Mouse (Mus musculus): ENCODE measurements around the gene Ulk4.
A peak's percentile ranks its signal among the peaks of the same experiment; 100 is the strongest.
"Not testable (repeated sequence)": the region's sequence is repeated elsewhere in the genome, so short reads cannot be mapped to it uniquely, and the experiment has no call there.

The Ulk4 gene

GRCm38 (mm10) chr9:121247956-121248775 is 28.8 kb downstream of the Ulk4 start:
- peak; percentile 81 for DNase-seq

GRCm38 (mm10) chr9:121247047-121247446 is 29.9 kb downstream of the Ulk4 start:
- DNase-seq = no peak

GRCm38 (mm10) chr9:121242331-121242730 is 34.7 kb downstream of the Ulk4 start:
- DNase-seq = no peak

- DNase-seq = no peak
These were observed 35.2 kb downstream of the Ulk4 start for GRCm38 (mm10) chr9:121241806-121242205.

DNA sequence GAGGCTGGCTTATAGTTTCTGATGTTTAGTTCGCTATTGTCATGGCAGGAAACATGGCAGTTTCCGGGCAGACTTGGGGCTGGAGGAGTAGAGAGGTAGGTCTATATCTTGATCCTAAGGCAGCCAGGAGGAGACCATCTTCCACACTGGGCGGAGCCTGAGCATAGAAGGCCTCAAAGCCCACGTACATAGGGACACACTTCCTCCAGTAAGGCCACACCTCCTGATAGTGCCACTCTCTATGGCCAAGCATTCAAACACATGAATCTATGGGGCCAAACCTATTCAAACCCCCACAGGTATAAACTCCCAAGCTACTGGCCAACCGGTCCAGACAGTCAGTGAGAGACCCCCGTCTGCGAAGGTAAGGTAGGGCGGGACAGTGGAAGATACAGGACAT is 35.6 kb downstream of the Ulk4 start:
- no peak for DNase-seq

- peak; percentile 77 for DNase-seq
These were observed 36.8 kb downstream of the Ulk4 start for GRCm38 (mm10) chr9:121240242-121240641.

DNA sequence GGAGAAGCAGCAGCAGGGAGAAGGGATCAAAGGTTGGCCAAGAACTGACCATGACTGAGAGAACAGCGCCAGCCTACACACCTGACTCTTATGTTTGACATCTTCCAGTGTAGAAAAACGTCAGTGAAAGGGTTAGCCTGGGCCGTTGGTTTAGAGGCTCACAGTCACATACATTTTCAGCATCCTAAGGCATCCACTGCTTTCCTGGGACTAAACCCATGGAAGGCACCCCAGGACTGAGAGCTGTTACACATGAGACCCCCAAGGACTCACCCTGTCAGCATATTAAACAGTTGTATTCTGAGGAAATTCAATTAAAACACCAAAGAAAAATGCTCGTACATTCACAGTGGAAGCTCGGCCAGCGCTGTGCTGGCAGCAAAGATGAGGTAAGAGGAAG is 37.4 kb downstream of the Ulk4 start:
- DNase-seq = no peak

DNA sequence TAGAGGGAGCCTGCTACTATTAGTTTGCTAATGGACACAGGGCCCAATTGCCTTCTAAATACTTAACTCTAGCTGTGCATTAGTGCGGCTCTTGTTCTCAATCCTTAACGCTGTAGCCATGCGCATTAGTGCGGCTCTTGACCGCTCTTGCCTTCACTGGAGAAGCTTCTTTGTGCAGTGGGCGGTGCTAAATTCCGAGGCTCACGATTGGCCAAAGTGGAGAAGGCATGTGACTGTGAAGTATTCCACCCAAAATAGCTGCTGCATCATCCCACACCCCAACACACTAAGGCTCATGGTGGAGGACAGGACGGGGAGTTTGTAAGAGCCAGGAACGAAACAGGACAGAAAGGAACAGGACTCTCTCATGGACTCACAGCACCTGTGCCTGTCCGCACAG is 58.4 kb downstream of the Ulk4 start:
- no peak for DNase-seq

- no peak for DNase-seq
These were observed 58.8 kb downstream of the Ulk4 start for GRCm38 (mm10) chr9:121218230-121218629.

GRCm38 (mm10) chr9:121217742-121218141 is 59.3 kb downstream of the Ulk4 start:
- no peak for DNase-seq

DNA sequence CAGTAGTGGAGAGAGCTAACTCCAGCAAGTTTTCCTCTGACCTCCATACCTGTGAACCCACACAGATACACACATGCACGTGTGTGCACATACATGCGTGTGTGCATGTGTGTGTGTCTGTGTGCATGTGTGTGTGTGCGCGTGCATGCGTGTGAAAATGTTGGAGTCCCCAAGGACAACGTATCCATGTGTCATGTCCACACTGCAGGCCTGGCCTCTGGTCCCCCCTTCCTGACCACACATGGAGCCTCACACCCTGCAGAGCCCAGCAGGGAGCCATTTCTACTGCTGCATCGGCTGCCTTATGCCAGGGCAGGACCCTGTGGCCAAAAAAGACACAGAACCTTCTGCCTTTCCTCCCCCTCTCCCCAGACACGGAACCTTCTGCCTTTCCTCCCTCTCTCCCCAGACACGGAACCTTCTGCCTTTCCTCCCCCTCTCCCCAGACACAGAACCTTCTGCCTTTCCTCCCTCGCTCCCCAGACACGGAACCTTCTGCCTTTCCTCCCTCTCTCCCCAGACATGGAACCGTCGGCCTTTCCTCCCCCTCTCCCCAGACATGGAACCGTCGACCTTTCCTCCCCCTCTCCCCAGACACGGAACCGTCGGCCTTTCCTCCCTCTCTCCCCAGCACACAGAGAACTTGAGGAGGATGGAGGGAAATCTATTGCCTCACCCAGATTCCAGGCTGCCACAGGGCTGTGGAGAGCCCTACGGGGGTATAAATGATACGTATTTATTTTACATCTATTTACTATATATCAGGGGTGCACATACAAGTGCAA is 60.3 kb downstream of the Ulk4 start:
- DNase-seq = no peak

DNA sequence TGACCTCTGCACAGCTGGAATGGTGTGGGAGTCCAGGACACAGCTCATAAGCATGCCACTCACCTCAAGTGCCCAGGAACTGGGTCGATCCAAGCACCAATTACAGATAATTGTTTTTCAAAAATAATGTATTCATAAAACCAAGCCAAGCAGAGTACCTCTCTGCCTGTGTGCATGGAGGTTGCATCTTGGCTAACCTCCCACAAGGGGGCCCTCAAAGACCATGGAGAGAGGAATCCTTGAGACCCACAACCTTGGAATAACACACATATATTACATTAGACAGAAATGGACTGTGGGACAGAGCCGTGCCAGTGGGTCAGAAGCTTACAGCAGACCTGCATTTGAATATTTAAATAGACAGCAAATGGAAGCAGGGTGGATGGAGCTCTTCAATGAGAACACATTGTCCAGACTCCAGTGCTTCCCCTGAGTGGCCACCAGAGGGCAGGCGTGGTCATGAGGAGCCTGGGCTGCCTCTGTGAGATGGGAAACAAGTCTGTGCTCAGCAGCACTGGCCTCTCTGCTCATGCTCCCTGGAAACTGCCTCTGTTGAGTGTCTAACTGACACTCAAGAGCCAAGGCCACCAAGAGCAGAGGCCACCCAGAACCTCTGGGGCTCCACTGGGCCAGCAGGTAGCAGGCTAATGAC is 61.5 kb downstream of the Ulk4 start:
- DNase-seq = peak; percentile 63

DNA sequence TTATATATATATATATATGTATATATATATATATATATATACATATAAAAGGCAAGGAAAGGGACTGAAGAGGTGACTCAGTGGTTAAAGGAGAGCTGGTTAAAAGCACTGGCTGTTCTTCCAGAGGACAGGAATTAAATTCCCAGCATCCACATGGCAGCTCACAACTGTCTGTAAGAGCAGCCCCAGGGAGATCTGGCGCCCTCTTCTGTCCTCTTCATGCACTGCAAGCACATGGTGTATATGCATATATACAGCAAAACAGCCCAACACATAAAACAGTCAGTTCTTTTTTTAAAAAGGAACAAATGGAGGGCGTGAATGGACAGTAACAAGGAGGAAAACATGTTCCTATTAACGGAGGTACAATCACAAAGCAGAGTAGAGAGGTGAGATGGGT is 64.7 kb downstream of the Ulk4 start:
- no peak for DNase-seq

GRCm38 (mm10) chr9:121205046-121205445 is 72.0 kb downstream of the Ulk4 start:
- no peak for DNase-seq

DNA sequence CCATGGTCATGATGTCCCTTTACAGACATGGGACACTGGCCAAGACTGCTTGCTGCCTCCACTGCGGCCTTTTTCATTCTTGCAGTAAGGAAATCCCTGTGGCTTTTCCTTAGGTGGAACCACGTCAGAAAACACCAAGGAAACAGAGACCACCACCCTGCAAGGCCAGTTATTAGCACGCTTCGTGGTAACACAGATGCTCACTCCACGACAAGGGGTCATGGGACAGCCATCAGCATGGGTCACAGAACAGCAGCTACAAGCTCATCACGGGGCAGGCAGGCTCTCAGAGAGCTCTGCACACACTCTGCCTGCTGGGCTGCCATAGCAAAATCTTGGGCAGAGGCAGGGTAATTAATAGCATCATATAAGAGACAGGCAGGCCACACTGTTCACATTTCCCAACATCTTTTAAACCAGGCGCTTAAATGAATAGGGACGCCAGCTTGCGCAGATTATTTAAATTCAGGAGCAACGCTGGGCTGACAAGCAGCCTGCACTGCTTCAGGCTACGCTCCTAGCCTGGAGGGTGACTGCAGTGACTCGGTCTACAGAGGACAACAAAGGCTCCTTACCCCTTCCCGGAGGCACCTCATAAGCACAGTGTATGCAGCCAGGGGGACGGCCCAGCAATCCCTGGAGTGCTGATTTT is 72.7 kb downstream of the Ulk4 start:
- no peak for DNase-seq

- DNase-seq = no peak
These were observed 73.3 kb downstream of the Ulk4 start for GRCm38 (mm10) chr9:121203686-121204085.

- not testable (repeated sequence) for DNase-seq
These were observed 77.8 kb downstream of the Ulk4 start for GRCm38 (mm10) chr9:121199146-121199685.

- DNase-seq = no peak
These were observed 80.5 kb downstream of the Ulk4 start for GRCm38 (mm10) chr9:121196473-121196872.

DNA sequence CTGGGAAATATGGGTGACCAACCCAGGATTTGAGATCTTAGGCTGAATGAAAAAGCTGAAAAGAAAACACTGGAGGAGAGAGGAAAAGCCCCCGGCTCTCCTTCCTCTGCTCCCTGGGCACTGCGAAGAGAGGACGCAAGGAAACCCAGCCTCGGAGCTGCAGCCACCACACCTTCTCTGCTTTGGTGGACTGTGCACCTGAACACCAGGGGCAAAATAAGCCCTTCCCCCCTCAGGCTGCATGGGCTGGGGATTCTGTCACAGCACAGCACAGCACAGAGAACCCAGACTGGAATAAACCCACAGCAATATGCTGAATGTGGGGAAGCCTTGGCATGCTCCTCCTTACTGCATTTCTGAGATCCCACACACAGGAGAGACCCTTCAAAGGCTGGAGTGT is 81.9 kb downstream of the Ulk4 start:
- no peak for DNase-seq

- no peak for DNase-seq
These were observed 84.2 kb downstream of the Ulk4 start for GRCm38 (mm10) chr9:121192601-121193370.

- DNase-seq = no peak
These were observed 89.2 kb downstream of the Ulk4 start for GRCm38 (mm10) chr9:121187811-121188210.

- peak; percentile 51 for DNase-seq
These were observed 91.2 kb downstream of the Ulk4 start for GRCm38 (mm10) chr9:121185796-121186195.

All from cerebellum, adult 9-10 months (tissue).